Mouse (Mus musculus) bone marrow, adult 2 months (tissue): Measurements from ENCODE around the gene Pex5.

ENCODE experiments used
- CTCF ChIP-seq: fragments of 200-500 bp; IDR thresholded peaks from 2 replicates; pipeline ENCODE4 v1.5.1; 2011; ENCODE audit warnings: low read length, control low read depth; ENCODE audit not compliant: control insufficient read depth, insufficient read depth
- POLR2A ChIP-seq: fragments of 200-500 bp; IDR thresholded peaks from 2 replicates; pipeline ENCODE4 v1.6.1; 2011; ENCODE audit warnings: low read depth, mild to moderate bottlenecking, control low read depth, low read length, borderline replicate concordance; ENCODE audit not compliant: control insufficient read depth

- TF ChIP-seq CTCF (no peak), POLR2A (no peak)
These were observed 38.9 kb upstream of the Pex5 start for GRCm38 (mm10) chr6:124453756-124454155.
